Mouse (Mus musculus) testis, postnatal 14 days (tissue): ENCODE measurements around the gene Chil1.
A peak's percentile ranks its signal among the peaks of the same experiment; 100 is the strongest.

ENCODE experiments used
- DNase-seq: peaks from one replicate; pipeline ENCODE4 v3.0.0; 2021; ENCODE audit warnings: low spot score

The Chil1 gene

DNA sequence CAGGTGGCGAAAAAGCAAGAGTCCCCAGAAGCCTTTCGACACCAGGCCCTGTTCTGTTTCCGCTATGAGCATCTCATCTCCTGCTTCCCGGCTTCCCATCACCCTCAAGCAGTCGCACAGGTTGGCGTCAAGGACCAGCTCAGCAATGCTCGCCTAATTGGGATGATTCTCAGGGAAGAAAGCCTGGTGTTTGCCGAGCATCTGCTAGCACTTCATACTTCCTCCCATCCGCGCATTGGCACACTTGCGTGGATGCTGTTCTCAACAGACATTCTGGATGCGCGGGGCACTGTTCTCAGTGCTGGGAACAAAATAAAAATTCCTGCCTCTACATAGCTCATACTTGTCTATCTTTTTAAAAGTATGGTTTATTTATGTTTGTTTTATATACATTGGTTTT is 22.3 kb downstream of the Chil1 start:
- DNase-seq, result no peak

DNA sequence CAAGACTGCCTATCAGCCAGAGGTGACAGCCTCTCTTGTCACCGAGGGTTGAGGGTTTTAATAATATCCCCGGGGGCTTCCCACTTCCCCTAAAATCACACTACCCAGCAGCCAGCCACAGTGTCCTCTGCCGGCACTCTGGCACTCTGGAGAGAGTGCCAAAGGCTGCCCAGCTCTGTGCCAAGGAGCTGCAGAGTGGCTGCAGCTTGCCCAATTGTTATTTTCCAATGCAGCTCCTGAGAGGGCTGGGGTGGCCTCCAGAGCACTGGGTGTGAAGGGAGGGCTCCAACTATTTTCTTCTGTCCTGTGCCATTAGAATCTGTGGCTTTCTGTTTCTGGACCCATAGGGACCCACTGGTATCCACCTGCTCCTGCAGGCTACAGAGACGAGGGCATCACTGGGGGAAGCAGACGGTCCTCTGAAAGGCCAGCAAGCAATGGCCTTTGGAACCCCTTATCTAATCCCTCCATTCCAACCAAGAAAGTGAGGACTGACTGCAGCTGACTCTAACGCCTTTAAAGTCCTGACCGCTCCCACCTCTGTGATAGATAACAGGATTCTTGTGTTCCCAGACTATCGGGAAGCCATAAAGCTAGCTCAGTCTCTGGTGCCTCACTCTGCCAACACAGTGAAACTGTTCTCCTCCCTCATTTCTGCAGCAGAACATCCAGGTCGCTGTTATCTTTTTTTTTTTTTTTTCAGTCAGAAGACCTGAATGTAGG is 23.5 kb downstream of the Chil1 start:
- peak; percentile 72 for DNase-seq

DNA sequence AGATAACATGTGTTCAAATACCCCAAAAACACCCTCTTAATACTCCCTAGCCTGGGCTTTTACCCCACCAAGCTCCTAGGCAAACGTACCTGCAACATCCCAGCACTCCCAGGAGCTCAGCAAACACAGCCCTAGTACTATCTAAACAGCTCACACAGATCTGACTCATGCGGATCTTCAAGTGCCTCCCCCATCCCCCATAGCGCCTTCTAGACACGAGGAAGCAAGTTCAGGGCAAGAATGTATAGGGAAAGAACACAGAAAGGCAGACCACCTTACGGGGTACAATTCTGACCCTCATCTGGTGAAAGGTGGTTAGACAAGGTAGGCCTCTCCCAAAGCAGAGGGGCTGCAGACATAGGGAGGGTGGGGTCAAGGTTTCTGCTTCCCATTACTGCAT is 24.1 kb downstream of the Chil1 start:
- no peak for DNase-seq

DNA sequence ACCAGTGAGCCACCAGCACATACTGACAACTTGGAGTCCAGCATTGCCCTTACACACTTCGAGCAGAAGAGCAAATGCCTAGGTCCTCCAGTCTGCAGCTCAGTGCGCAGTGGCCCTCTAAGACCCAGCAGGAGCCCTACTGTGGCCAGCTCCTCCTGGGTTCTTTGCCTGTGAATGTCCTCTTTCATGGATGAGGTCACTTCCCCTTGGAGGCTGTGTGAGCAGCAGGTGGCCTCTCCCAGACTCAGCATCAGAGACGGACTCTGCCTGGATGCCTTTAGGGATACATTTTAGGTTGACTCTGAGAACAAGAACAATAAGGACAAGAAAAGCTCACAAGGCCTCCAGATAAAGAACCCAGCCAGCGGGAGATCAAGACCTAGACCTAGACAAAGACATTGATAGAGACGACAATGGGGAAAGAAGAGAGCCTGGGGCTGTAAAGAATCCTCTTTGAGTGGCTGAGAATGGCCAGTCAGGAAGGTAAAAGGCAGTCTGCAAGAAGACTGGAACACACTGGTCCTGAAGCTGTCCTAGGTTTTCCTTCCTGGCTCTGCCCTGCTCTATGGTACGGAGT is 28.3 kb downstream of the Chil1 start:
- DNase-seq, result no peak

DNA sequence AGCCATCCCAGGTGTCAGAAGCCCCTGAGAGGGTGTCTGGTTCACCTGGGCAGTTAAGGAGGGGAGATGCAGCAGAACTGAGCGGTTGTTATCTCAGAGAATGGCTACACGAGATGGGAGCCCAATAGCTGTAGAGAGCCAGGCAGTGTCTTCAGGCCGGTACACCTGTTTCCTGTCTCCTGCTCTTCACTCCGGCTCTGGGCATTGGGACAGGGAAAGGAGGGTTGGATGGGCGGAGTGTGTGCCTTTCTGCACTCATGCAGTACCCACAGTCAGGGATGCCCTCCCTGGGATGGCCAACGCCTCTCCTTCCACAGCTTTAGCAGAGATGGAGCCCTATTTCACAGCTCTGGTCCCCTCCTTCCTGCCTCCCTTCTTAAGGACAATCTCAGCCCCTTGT is 29.1 kb downstream of the Chil1 start:
- DNase-seq, result no peak

DNA sequence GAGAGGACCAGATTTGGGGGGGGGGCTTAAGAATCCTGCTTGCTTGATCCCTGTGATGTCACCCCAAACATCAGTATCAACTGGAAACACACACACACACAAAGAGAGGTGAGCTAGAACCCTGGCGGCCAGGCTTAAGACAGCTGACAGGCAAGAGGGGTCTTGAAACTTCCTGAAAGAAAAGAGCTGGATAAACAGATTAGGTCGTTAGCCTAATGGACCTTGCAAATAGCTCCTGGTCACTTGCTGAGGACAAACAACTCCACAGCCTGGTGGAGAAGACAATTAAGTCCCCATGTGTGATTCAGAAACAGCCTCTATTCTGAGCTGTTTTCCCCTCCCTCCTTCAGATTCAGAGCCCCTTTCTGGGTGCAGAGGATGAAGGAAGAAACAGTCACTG is 29.7 kb downstream of the Chil1 start:
- no peak for DNase-seq

DNA sequence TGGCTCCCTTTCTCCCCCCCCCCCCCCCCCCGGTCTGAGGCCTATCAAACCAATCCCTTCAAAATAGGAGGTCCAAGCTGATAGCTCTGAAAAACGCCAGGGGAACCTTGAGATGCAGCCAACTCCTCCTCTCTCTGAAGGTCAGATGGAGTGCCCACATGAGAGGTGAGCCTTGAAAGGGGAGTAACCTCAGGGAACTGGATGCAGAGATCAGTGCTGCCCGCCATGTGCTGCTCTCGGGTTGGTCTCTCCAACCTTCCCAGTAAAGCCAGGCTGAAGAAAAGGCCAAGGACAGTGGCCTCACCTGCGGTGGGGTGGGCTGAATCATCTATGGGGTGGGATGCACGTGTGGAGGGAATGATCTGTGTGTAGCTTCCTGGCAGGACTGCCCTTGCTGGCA is 30.4 kb downstream of the Chil1 start:
- peak; percentile 71 for DNase-seq

DNA sequence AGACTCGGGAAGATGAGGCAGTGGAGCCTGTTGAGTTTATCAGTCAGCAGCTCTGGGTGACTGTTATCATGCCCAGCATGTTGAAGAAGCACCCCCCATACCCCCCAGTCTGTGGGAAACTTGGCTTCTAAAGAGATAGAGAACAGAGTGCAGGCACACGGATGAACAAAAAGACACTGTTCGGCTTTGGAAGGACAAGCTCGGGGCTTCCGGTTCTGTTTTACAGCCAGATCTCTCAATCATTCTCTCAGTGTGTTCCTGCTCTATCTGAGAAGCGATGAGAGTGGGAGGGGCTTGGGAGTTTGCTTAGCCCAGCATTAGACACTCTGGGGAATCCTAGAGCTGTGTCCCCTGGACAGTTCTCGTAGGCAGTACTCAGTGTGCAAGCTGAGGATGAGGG is 31.4 kb downstream of the Chil1 start:
- peak; percentile 82 for DNase-seq

DNA sequence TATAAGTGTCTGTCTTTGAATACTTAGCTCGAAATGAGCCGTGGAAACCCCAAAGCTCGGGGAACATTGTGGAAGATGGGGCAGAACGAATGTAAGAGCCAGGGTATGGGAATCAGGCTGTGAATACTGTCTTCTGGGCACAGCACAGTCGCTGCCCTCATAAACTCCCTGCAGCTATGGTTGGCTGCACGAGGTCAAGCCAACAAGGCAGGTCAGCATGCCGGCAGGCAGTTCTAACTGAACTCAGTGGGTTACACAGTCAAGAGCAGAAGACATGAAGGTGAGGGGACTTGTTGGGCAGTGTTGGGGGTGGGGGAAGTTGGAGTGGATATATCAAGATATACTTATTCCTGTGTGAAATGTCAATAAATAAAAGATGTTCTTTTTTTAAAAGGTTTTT is 33.1 kb downstream of the Chil1 start:
- DNase-seq, result no peak

DNA sequence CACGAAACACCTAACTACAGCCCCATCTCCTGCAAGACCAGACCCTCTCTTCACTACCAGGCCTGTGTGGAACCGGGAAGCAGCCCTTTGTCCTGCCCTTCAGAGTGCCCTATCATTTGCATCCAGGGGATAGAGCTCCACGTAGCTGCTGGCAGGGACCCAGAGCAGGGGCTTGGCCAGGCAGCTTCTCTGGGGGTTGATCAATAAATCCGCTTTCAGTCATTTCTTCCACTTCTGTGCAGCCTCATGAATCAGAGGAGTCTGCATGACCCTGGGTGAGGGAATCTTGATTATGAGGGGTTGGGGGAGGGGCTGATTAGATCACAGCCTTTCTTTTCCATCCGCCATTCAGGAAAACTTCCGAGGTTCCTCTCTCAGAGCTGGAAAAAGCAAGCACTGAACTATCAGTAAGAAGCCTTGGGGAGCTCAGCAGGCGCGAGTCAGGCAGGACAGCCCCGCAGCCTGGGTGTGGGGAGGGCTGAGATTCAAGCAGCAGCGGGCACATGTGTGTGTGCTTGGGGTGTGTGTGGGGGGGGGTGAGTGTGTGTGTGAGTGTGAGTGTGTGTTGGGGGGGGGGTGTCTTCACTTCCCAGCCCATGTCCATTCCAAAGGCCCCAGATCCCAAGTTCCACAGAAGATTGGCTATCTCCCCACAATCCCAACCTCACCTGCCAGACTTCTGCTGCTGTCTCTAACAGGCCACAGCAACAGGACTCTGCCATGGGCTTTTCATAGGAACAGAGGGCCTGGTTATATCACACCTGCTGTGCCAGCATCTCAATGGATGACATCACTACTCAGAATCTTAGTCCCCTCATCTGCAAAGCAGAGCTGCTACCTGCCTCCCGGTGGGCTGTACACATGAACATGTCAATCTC is 34.0 kb downstream of the Chil1 start:
- DNase-seq, result no peak

DNA sequence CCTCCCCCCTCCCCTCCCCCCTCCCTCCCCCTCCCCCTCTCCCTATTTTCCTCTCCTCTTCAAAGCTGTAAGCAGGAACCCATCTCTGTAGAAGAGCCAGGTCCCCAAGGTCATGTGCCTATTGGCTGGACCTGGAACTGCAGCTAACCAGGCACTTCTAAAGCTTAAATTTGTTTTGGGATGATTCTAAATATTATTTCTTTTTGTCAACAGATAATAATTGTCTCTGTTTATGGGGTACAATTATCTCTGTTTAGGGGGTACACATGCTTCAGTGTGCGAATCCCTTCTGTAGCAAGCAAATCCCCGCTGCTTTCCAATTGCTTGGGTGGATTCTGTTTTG is 34.6 kb downstream of the Chil1 start:
- no peak for DNase-seq

DNA sequence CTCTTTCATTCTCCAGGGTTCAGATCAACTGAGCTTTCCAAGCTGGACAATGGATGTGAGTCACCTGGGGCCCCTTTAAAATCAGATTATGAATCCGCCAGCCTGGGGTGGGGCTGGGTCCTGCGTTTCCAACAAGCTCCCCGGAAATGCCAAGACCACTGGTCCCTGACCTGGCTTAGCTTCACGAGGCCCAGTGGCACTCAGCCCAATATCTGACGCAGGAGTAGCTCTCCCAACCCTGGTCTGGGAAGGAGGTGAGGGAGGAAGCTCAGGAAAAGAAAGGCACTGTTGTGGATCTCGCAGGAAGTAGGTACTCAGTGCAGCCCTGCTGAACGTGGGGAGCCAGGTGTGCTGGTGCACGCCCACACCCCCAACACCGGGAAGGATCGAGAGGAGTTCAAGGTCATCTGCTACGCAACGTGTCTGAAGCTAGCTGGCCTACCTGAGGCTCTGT is 35.1 kb downstream of the Chil1 start:
- DNase-seq, result peak; percentile 54

DNA sequence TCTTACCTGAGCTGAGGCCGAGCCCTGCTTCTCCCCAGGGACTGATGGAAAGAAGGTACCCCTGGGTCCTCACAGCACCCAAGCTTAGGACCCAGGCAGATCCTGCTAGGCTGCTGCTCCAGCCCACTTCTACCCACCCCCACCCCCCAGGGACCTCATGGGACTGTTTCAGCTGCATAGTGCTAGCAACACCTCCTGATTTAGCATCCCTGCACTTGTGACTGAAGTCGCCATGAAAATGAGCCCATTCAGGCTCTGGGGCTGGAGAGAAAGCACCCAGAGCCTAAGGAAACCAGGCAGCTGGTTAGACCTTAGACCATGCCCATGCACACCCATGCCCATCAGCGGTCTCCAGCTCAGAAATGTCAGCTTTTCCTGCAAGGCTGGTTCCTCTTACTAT is 36.0 kb downstream of the Chil1 start:
- no peak for DNase-seq

DNA sequence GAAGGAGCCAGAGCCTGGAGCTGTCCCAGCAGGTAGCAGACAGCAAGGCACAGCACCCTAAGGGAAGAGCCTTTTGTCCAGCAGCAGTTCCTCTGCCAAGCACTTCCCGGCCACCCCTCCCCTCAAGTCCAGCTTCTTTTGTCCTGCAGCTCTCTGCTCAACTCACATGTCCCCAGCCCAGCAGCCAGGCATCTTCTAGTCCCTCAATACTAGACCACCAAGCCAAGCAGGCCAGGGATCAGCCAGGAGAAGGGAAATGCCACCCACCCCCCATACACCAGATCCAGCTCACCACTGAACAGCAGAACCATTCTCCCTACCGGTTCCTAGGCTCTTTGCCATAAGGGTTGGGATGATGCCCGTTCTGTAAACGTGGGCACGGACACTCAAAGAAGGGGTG is 37.6 kb downstream of the Chil1 start:
- DNase-seq, result no peak

DNA sequence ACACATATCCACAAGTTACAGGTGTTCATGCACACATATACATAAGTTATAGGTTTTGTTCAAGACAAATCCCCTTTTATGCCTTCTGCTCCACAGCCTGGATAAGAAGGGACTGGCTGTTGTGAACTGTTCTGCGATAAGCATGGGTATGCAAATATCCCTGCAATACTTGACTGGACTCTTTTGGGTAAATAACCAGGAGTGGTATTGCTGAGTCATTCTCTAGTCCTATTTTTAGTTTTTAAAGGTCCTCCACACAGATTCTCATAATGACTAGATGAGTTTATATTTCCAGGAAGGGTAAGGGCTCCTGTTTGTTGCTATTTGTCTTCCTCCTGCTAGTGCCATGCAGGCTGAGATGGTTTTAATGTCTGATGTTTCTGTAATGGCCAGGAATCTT is 39.2 kb downstream of the Chil1 start:
- no peak for DNase-seq

DNA sequence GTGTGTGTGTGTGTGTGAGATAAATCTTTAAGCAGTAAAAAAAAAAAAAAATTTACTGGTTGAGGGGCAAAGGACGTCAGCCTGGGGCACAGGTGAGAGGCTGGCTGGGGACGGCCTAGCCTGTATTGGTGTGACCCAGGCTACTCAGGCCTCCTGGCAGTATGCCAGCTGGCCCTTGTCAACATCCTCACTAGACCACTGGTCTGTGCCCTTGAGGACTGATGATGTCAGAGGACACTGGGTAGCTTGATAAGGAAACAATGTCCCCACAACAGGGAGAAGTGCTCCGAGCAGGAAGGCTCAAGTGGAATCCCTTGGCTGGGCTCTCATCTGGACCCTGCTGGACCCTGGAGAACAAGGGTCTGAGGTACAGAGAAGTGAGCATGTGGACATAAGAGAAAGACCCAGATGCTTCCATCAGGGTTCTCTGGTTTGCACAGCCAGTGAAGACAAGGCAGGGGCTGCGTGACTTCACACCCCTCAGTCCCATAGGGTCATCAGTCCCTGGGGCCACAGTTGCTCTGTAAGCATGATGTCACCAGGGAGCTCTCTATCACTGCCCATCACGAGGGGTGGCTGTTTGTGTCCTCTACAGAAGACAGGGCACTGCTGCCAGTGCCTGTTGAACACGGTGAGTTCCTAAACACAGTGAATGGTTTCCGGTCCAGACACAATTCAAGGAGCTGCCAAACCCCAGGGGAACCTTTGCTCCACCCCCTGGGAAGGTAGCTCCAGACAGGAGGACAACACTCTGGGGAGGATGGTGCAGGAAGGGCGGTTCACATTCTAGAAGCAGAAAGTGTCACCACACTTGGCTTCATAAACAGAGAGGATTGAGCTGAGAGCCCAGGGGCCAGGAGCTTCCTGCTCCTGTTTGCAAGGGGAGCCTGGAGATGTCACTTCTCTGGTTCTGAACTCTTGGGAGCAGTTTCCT is 40.4 kb downstream of the Chil1 start:
- peak; percentile 71 for DNase-seq

DNA sequence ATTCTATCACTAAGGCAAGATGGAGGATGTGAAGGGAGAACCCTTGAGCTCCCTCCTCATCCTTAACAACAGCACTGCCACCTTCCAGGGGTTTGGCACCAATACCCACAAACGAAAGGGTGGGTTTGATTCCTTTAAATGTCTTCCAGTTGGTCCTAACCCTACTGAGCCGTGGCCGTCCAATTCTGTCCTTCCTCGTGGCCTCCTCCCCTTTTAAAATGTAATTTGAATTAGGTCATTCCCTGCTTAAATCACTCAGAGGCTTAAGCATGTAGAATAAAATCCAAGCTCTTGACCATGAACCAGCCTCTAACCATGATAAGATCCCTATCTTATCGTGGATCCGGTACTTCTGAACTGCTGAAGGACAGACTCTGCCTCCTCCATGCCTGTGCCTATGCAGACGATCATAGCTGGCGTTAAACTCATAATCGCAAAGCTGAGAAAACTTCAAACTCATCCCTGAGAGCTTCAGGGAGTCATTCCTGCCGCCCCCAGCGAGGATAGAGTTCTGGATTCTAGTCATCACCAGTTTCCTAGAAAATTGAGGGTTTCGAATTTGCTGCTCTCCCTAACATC is 42.8 kb downstream of the Chil1 start:
- DNase-seq, result no peak

DNA sequence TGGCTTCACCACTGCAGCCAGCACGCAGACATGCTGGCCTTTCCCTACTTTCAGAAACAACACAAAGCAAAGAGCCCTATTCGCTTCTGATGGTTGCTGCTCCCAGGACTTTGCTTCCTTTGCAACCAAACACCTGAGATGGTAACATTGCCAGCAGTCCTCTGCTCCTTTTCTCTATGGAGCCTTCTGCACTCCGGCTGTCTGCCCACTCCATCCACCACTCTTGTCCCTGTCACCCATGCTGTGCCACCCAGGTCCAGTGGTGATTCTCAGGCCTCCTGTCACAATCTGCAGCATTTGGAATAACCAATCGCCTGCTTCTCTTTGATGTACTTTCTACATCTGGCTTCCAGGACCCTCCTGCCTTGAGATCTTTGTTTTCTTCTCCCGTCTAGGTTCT is 43.4 kb downstream of the Chil1 start:
- DNase-seq, result no peak

DNA sequence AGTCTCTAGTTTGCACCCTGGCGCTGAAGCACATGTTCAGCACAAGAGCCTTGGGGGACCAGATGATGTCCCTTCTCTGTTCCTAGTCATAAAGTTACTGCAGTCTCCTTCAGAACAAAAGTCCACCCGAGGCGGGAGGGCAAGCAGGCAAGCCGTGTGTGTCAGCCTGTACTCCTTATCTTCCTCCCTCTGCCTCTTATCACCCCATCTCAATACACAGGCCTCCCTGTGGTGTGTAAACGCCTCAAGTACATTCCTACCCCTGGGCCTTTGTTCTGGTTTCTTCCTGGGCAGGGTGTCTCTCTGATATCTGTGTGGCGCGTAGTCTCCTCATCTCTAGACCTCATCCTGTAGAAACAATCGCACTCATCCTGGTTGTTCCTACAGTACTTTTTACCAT is 44.8 kb downstream of the Chil1 start:
- DNase-seq, result no peak

DNA sequence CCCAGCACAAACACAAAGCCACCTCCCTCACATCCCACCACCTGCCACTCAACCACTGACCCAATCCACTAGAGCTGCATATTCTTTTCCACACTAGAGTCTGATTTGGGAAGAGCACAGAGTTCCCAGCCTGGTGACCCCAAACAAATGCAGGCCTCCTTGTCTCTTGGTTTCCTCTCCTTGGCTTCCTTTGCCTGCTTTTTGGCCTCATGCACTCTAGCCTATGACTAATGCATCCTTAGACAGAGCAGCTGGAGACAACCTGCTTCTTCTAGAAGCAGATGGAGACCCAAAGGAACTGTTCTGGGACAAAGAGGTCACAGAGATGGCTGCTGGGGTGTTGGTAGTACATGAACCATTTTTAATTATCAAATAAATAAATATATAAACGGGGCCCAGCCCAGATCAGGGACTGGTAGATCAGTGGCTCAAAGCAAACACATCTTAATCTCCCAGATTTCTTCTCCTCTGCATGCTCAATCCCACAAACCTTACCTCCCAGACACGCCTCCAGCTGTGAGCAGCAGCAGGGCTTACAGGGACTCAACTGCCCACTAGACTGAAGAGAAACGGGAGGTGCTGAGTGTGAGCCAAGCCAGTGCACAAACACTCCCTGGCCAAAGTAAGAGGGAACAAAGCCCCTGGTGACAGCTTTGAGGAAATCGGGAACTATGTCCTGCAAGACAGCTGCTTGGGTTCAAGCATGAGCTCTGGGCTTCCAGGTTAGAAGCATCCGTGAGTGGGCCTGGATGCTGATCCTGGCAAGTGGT is 48.0 kb downstream of the Chil1 start:
- DNase-seq, result no peak

DNA sequence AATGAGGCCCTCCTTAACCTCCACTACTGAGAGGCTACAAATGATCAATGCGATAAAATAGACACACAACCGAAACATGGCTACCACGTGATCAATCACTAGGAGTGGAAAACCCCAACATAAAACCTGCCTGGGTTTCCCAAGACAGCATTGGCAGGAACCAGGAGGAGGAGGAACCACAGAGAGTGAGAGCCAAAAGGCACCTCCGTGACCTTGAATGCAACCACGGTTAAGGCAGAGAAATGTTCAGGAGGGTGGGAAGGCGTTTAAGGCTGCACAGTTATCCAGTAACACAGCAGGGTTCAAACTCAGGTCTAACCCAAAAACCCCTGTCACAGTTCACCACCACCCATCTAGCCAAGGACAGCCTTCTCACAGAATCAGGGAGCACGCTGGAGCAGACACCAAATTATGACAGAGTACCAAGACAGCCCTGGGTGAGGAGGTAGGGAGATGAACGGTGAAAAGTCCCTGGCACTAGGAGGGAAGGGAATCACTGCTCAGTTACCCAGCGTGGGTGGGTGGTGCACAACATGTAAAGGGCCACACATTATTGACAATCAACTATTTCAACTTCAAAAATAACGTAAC is 48.8 kb downstream of the Chil1 start:
- peak; percentile 53 for DNase-seq
